Mouse (Mus musculus): ENCODE data around the gene Rgs7. TPM values are rescaled to one million over a fixed set of nuclear protein-coding genes. Genes with fewer than 3 reads are reported as not detected.

Gene Rgs7
- polyA plus RNA-seq, 1 experiment from 2014 or later, result 0.96 TPM

- no peak overlapping the region for H3K4me2 ChIP-seq (replicated peaks; ENCODE audit: low read depth)
- H3K4me3 ChIP-seq (ENCODE audit: low read depth, low read length), result no peak overlapping the region
- whole genome bisulfite sequencing, result 36% methylated on average over 7 of the region's 7 CpGs
- DNase-seq (ENCODE audit: low spot score), result no peak
- ATAC-seq (ENCODE audit: low FRiP score, low TSS enrichment), result no peak
- H3K27me3 ChIP-seq (ENCODE audit: control insufficient read depth, insufficient read depth, low read length), result no peaks in the 10 kb centered on the region
- H3K36me3 ChIP-seq (ENCODE audit: control insufficient read depth, insufficient read depth, low read length), result no peaks in the 10 kb centered on the region
- TF ChIP-seq EP300 (optimal IDR thresholded peaks at IDR 0.05) (no peak), CTCF (IDR thresholded peaks at IDR 0.05; ENCODE audit: low read depth) (no peak)
- no peak overlapping the region for H3K27ac ChIP-seq (replicated peaks)
- H3K9ac ChIP-seq (ENCODE audit: low read length), result no peak overlapping the region
- H3K9me3 ChIP-seq (ENCODE audit: control insufficient read depth, low read length), result no peaks in the 10 kb centered on the region
- H3K4me1 ChIP-seq (replicated peaks; ENCODE audit: control insufficient read depth, insufficient read depth), result no peaks in the 10 kb centered on the region
These were observed 466.5 kb downstream of the Rgs7 start for GRCm38 (mm10) chr1:175025781-175026309.

GRCm38 (mm10) chr1:175024136-175024535 is 468.2 kb downstream of the Rgs7 start:
- no peak for TF ChIP-seq CTCF (IDR thresholded peaks at IDR 0.05; ENCODE audit: low read depth)
- no peak for TF ChIP-seq EP300 (optimal IDR thresholded peaks at IDR 0.05)
- Histone ChIP-seq H3K36me3 (ENCODE audit: control insufficient read depth, insufficient read depth, low read length) (no peaks in the 10 kb centered on the region), H3K27ac (replicated peaks) (no peak overlapping the region), H3K4me3 (ENCODE audit: low read depth, low read length) (no peak overlapping the region), H3K27me3 (ENCODE audit: control insufficient read depth, insufficient read depth, low read length) (no peaks in the 10 kb centered on the region), H3K4me1 (replicated peaks; ENCODE audit: control insufficient read depth, insufficient read depth) (no peaks in the 10 kb centered on the region), H3K4me2 (replicated peaks; ENCODE audit: low read depth) (no peak overlapping the region), H3K9ac (ENCODE audit: low read length) (no peak overlapping the region), H3K9me3 (ENCODE audit: control insufficient read depth, low read length) (no peaks in the 10 kb centered on the region)
- ATAC-seq (ENCODE audit: low FRiP score, low TSS enrichment) (no peak), DNase-seq (ENCODE audit: low spot score) (no peak)
- 82% methylated on average over 1 of the region's 1 CpGs for WGBS

Other genes with a start within 250 kb of the Rgs7 start
- gene Kmo, start 127.9 kb upstream of the Rgs7 start, polyA plus RNA-seq (2015; fragmentation: Nextera tagmentation; extraction: Ambion mirVana), result 0.15 and 0.21 TPM in 2 replicates
- 98.3 and 103 TPM in 2 replicates for gene Fh1, start 133.1 kb upstream of the Rgs7 start, polyA plus RNA-seq (2015; fragmentation: Nextera tagmentation; extraction: Ambion mirVana)
- gene Opn3, start 200.3 kb upstream of the Rgs7 start, polyA plus RNA-seq (2015; fragmentation: Nextera tagmentation; extraction: Ambion mirVana), result 2.4 and 3.3 TPM in 2 replicates
- gene Chml, start 200.4 kb upstream of the Rgs7 start, polyA plus RNA-seq (2015; fragmentation: Nextera tagmentation; extraction: Ambion mirVana), result 1.0 and 1.5 TPM in 2 replicates
- not detected in 2 replicates for gene Wdr64, start 206.1 kb upstream of the Rgs7 start, polyA plus RNA-seq (2015; fragmentation: Nextera tagmentation; extraction: Ambion mirVana)

All from stomach, postnatal 0 days (tissue).